Mouse (Mus musculus): ENCODE data around the gene Cib2.
"Not testable (repeated sequence)": the region's sequence is repeated elsewhere in the genome, so short reads cannot be mapped to it uniquely, and the experiment has no call there.

Cib2 gene

GRCm38 (mm10) chr9:54559771-54560471 lies at the start of gene Cib2:
Cib2 (minus strand) TSS chr9:54560218.
- peak; percentile 71 for DNase-seq (ENCODE audit: low spot score)

GRCm38 (mm10) chr9:54604886-54605285 lies 44.9 kb upstream of the Cib2 start:
- DNase-seq (ENCODE audit: low spot score): peak; percentile 58

GRCm38 (mm10) chr9:54604131-54604654 lies 44.2 kb upstream of the Cib2 start:
- peak; percentile 30 for DNase-seq (ENCODE audit: low spot score)

GRCm38 (mm10) chr9:54602916-54603315 lies 42.9 kb upstream of the Cib2 start:
- DNase-seq (ENCODE audit: low spot score): no peak

- DNase-seq (ENCODE audit: low spot score): no peak
These were observed 42.4 kb upstream of the Cib2 start for GRCm38 (mm10) chr9:54602386-54602785.

- DNase-seq (ENCODE audit: low spot score): no peak
These were observed 36.9 kb upstream of the Cib2 start for GRCm38 (mm10) chr9:54596752-54597465.

- DNase-seq (ENCODE audit: low spot score): not testable (repeated sequence)
These were observed 33.6 kb upstream of the Cib2 start for GRCm38 (mm10) chr9:54593652-54594051.

GRCm38 (mm10) chr9:54587863-54588262 lies 27.8 kb upstream of the Cib2 start:
- DNase-seq (ENCODE audit: low spot score): no peak

GRCm38 (mm10) chr9:54586199-54587061 lies 26.4 kb upstream of the Cib2 start, which contains the start of gene Idh3a:
Idh3a (plus strand) TSS chr9:54586334.
- peak; percentile 97 for DNase-seq (ENCODE audit: low spot score)

GRCm38 (mm10) chr9:54585839-54586198 lies 25.8 kb upstream of the Cib2 start:
- no peak for DNase-seq (ENCODE audit: low spot score)

GRCm38 (mm10) chr9:54584127-54584526 lies 24.1 kb upstream of the Cib2 start:
- DNase-seq (ENCODE audit: low spot score): not testable (repeated sequence)

GRCm38 (mm10) chr9:54583712-54584111 lies 23.7 kb upstream of the Cib2 start:
- no peak for DNase-seq (ENCODE audit: low spot score)

- no peak for DNase-seq (ENCODE audit: low spot score)
These were observed 11.3 kb upstream of the Cib2 start for GRCm38 (mm10) chr9:54571130-54571839.

- DNase-seq (ENCODE audit: low spot score): no peak
These were observed 8.7 kb upstream of the Cib2 start for GRCm38 (mm10) chr9:54568732-54569131.

- no peak for DNase-seq (ENCODE audit: low spot score)
These were observed 6.9 kb upstream of the Cib2 start for GRCm38 (mm10) chr9:54566958-54567357.

- no peak for DNase-seq (ENCODE audit: low spot score)
These were observed 998 bp upstream of the Cib2 start for GRCm38 (mm10) chr9:54560831-54561601.

- no peak for DNase-seq (ENCODE audit: low spot score)
These were observed 1.3 kb downstream of the Cib2 start for GRCm38 (mm10) chr9:54558731-54559130.

- DNase-seq (ENCODE audit: low spot score): no peak
These were observed 5.0 kb downstream of the Cib2 start for GRCm38 (mm10) chr9:54555044-54555443.

GRCm38 (mm10) chr9:54552409-54552808 lies 7.6 kb downstream of the Cib2 start:
- peak; percentile 39 for DNase-seq (ENCODE audit: low spot score)

- no peak for DNase-seq (ENCODE audit: low spot score)
These were observed 10.6 kb downstream of the Cib2 start for GRCm38 (mm10) chr9:54549433-54549832.

- peak; percentile 47 for DNase-seq (ENCODE audit: low spot score)
These were observed 12.5 kb downstream of the Cib2 start for GRCm38 (mm10) chr9:54547536-54547935.
